Mouse (Mus musculus) hindbrain, embryonic 11.5 days (tissue): ENCODE data around the gene Skap1. TPM values are rescaled to one million over a fixed set of nuclear protein-coding genes. Genes with fewer than 3 reads are reported as not detected.

Source experiments
- ATAC-seq: fragments of 200-750 bp; cut with Nextera tagmentation; 2 replicates; pipeline ENCODE4 v1.8.0; 2017; ENCODE audit warnings: mild to moderate bottlenecking, moderate TSS enrichment, moderate library complexity; ENCODE audit not compliant: low FRiP score
- DNase-seq: peaks from one replicate; pipeline ENCODE4 v3.0.0-alpha.2; 2015; ENCODE audit warnings: low spot score
- H3K27ac ChIP-seq: fragments of 300-500 bp; sonication (generic); 2 replicates; pipeline ENCODE4 v1.5.1; 2014; ENCODE audit warnings: mild to moderate bottlenecking, low read depth, low read length
- H3K27me3 ChIP-seq: fragments of 300-500 bp; sonication (generic); 2 replicates; pipeline ENCODE4 v1.6.1; 2014; ENCODE audit warnings: mild to moderate bottlenecking, low read length, moderate library complexity, mixed read lengths; ENCODE audit not compliant: control insufficient read depth, insufficient read depth
- H3K36me3 ChIP-seq: fragments of 300-500 bp; sonication (generic); 2 replicates; pipeline ENCODE4 v1.6.1; 2014; ENCODE audit warnings: mild to moderate bottlenecking, low read length, moderate library complexity, mixed read lengths; ENCODE audit not compliant: control insufficient read depth, insufficient read depth
- H3K4me1 ChIP-seq: fragments of 300-500 bp; sonication (generic); replicated peaks from 2 replicates; pipeline ENCODE4 v1.6.1; 2014; ENCODE audit warnings: low read length, mixed read lengths; ENCODE audit not compliant: control insufficient read depth, insufficient read depth
- H3K4me2 ChIP-seq: fragments of 300-500 bp; sonication (generic); replicated peaks from 2 replicates; pipeline ENCODE4 v1.6.1; 2014; ENCODE audit warnings: mild to moderate bottlenecking, low read depth, low read length
- H3K4me3 ChIP-seq: fragments of 300-500 bp; sonication (generic); 2 replicates; pipeline ENCODE4 v1.5.1; 2014; ENCODE audit warnings: low read depth, low read length
- H3K9ac ChIP-seq: fragments of 300-500 bp; sonication (generic); 2 replicates; pipeline ENCODE4 v1.6.1; 2014; ENCODE audit warnings: low read depth, low read length
- H3K9me3 ChIP-seq: fragments of 300-500 bp; sonication (generic); 2 replicates; pipeline ENCODE4 v1.6.1; 2016; ENCODE audit warnings: low read length; ENCODE audit not compliant: control insufficient read depth
- WGBS: fragments of 180-500 bp; shearing (Covaris S2); extraction: QIAGEN DNeasy Blood & Tissue Kit; methylation state at CpG from one replicate; pipeline ENCODE4 v1.1.7; 2014; 5-methylcytosine and 5-hydroxymethylcytosine counted together
- polyA plus RNA-seq: library from polyadenylated mRNA; unstranded; fragments of >200 nt; fragmentation: Nextera tagmentation; extraction: Ambion mirVana; gene quantifications from 2 replicates; pipeline ENCODE4 v1.2.1, GENCODE M21; 2014

Gene Skap1
- polyA plus RNA-seq, 1 experiment from 2014 or later, result 0.85 TPM

DNA sequence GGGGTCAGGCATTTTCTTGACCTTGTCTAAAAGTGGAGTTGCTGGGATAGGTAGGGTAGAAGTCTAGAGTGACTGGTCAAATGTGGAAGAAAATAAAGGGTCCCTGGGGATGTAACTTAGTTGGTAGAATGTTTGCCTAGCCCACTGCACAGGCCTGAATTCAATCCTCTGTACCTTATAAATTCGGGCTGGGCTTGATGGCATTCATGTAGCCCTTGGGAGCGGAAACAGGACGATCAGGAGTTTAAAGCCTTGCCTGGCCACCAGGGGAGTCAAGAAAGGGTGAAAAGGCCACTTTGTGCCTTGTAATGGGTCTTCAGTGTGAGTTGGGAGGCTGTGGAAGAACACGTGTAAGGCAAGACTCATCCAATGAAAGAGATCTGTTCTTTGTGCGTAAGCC lies 325.6 kb downstream of the Skap1 start:
- Histone ChIP-seq H3K27ac (no peak overlapping the region), H3K36me3 (no peaks in the 10 kb centered on the region), H3K4me1 (0 out of 2 replicates have a peak, but pooled peaks cover 3% of the 10 kb centered on the region), H3K9me3 (no peaks in the 10 kb centered on the region), H3K27me3 (no peaks in the 10 kb centered on the region), H3K4me3 (peak overlapping the region; percentile 97), H3K4me2 (peak overlapping the region; percentile 81), H3K9ac (peak overlapping the region; percentile 98)
- DNase-seq, result peak; percentile 34
- 8% methylated on average over 5 of the region's 5 CpGs for WGBS
- ATAC-seq, result no peak

DNA sequence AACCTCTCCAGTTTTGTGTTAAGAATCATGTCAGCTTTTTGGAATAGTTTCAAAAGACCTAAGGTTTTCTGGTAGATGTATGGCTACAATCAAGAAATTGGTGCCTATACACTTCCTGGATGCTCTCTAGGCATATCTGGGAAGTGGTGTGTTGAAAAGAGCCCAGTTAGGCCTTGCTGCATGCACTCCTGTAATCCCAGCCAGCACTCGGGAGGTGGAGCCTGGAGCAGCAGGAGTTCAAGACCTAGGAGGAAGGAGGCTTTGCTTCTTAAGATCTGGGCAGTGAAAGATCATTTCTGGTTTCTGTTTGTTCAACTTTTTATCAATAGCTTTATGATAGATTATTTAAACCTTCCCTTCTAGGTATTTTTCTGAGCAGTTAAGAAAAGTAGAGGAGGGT lies 326.3 kb downstream of the Skap1 start:
- H3K4me1 ChIP-seq, result 0 out of 2 replicates have a peak, but pooled peaks cover 3% of the 10 kb centered on the region
- H3K4me3 ChIP-seq, result peak overlapping the region; percentile 97; the same call in 1 of the 2 replicates
- peak overlapping the region; percentile 81; the same call in 1 of the 2 replicates for H3K4me2 ChIP-seq
- H3K36me3 ChIP-seq, result no peaks in the 10 kb centered on the region
- no peak overlapping the region for H3K27ac ChIP-seq
- no peaks in the 10 kb centered on the region for H3K27me3 ChIP-seq
- 0 out of 2 replicates have a peak overlapping the region, but pooled peaks have one; percentile 98 for H3K9ac ChIP-seq
- DNase-seq, result no peak
- no peak for ATAC-seq
- WGBS, result 12% methylated on average over 1 of the region's 1 CpGs
- no peaks in the 10 kb centered on the region for H3K9me3 ChIP-seq

DNA sequence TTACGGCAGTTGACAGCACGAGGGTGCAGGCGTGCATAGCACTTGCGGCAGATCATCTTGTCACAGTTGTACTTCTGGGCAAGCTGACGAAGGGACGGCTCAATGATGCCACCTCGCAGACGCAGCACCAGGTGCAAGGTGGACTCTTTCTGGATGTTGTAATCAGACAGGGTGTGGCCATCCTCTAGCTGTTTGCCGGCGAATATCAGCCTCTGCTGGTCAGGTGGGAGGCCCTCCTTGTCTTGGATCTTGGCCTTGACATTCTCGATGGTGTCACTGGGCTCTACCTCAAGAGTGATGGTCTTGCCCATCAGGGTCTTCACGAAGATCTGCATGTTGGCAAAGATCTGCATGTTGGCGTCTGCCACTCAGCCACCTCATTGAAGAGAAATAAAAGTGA lies 331.1 kb downstream of the Skap1 start:
- H3K4me2 ChIP-seq, result no peak overlapping the region
- 97% methylated on average over 13 of the region's 13 CpGs for WGBS
- no peaks in the 10 kb centered on the region for H3K9me3 ChIP-seq
- ATAC-seq, result no peak
- H3K4me3 ChIP-seq, result no peak overlapping the region
- DNase-seq, result no peak
- H3K27me3 ChIP-seq, result no peaks in the 10 kb centered on the region
- H3K4me1 ChIP-seq, result no peaks in the 10 kb centered on the region
- H3K36me3 ChIP-seq, result no peaks in the 10 kb centered on the region
- H3K9ac ChIP-seq, result no peak overlapping the region
- H3K27ac ChIP-seq, result no peak overlapping the region

DNA sequence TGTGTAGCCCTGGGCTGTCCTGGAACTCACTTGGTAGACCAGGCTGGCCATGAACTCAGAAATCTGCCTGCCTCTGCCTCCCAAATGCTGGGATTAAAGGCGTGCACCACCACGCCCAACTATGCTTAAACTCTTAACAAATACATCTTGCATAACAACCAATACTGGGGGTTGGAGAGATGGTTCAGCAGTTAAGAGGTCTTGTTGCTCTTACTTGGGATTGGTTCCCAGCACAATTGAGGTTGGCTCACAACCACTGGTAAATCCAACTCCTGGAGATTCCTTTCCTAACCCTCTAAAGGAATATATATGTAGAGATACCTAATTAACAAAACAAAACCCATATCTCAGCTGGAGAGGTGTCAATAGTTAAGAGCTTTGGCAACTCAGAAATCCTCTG lies 331.7 kb downstream of the Skap1 start:
- ATAC-seq, result no peak
- H3K4me3 ChIP-seq, result no peak overlapping the region
- H3K4me2 ChIP-seq, result no peak overlapping the region
- H3K9ac ChIP-seq, result no peak overlapping the region
- H3K36me3 ChIP-seq, result no peaks in the 10 kb centered on the region
- no peak for DNase-seq
- WGBS, result 97% methylated on average over 2 of the region's 2 CpGs
- no peaks in the 10 kb centered on the region for H3K27me3 ChIP-seq
- H3K9me3 ChIP-seq, result no peaks in the 10 kb centered on the region
- no peaks in the 10 kb centered on the region for H3K4me1 ChIP-seq
- no peak overlapping the region for H3K27ac ChIP-seq

DNA sequence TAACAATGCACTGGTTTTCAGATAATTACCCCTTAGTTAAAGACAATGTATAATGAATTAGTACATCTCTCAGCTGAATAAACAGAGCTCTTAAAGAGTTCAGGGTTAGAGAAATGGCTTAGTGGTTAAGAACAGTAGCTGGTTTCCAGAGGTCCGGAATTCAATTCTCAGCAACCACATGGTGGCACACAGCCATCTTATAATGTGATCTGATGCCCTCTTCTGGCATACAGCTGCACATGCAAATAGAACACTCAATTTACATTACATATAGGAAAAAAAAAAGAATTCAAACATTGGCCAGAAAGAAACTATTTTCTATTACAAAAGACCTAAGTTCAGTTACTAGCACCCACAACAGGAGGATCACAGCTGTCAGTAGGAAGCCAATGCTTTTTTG lies 332.2 kb downstream of the Skap1 start:
- no peaks in the 10 kb centered on the region for H3K4me1 ChIP-seq
- DNase-seq, result no peak
- H3K4me2 ChIP-seq, result no peak overlapping the region
- no peak overlapping the region for H3K9ac ChIP-seq
- no peak overlapping the region for H3K4me3 ChIP-seq
- no peak for ATAC-seq
- no peaks in the 10 kb centered on the region for H3K9me3 ChIP-seq
- no peaks in the 10 kb centered on the region for H3K36me3 ChIP-seq
- H3K27me3 ChIP-seq, result no peaks in the 10 kb centered on the region
- WGBS, result 76% methylated on average over 1 of the region's 1 CpGs
- H3K27ac ChIP-seq, result no peak overlapping the region

DNA sequence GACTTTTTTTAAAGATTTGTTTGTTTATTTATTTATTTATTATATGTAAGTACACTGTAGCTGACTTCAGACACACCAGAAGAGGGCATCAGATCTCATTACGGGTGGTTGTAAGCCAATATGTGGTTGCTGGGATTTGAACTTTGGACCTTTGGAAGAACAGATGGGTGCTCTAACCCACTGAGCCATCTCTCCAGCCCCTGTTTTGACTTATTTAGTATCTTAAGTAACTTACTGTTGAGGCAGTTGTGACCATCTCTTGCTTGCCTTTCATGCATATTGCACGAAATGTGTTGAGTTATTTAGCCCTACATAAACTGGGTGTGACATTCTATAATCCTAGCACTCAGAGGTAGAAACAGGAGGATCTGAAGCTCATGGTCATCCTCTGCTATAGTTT lies 335.1 kb downstream of the Skap1 start:
- 0 out of 2 replicates have a peak, but pooled peaks cover 2% of the 10 kb centered on the region for H3K36me3 ChIP-seq

DNA sequence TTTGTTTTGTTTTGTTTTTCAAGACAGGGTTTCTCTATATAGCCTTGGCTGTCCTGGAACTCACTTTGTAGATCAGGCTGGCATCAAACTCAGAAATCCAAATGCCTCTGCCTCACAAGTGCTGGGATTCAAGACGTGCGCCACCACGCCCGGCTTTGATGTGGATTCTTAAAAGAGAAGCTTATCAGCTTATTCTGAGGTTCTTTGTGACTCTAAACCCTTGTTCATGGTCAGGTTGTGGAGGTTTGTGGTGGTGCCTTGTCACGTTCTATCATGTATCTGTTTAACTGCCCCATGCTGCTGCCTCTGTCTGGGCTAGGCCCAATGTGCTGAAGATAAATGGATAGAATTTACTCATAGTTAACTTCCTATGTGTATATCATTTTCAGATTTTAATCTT lies 341.2 kb downstream of the Skap1 start:
- no peak for ATAC-seq
- Histone ChIP-seq H3K4me2 (no peak overlapping the region), H3K4me1 (no peaks in the 10 kb centered on the region), H3K27ac (no peak overlapping the region), H3K9ac (no peak overlapping the region), H3K36me3 (peaks cover 16% of the 10 kb centered on the region), H3K9me3 (no peaks in the 10 kb centered on the region), H3K27me3 (no peaks in the 10 kb centered on the region), H3K4me3 (no peak overlapping the region)
- 93% methylated on average over 5 of the region's 5 CpGs for WGBS
- no peak for DNase-seq

More for the DNA sequence above, 335.1 kb downstream of the Skap1 start:
- Histone ChIP-seq H3K4me1 (no peaks in the 10 kb centered on the region), H3K27ac (no peak overlapping the region), H3K4me3 (no peak overlapping the region), H3K4me2 (no peak overlapping the region), H3K27me3 (no peaks in the 10 kb centered on the region), H3K9me3 (no peaks in the 10 kb centered on the region), H3K9ac (no peak overlapping the region)
- 92% methylated on average over 2 of the region's 2 CpGs for WGBS
- DNase-seq (no peak), ATAC-seq (no peak)

DNA sequence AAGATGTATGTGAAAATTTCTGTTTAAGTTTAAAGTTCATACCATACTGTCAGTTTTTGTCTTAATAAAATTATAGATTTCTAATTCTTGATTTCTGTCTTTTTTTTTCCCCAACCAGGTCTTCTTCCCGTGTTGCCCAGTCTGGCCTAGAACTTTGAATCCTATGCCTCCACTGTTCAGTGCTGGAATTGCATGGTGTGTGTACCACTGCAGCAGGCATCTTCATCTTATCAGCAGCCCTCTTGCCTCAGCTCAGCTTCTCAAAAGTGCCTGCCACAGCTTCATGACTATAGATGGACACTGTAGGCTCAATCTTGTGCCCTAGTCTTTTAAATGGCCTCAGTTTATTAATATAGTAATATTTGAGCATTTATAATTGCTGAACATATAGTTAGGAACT lies 343.7 kb downstream of the Skap1 start:
- Histone ChIP-seq H3K9ac (no peak overlapping the region), H3K9me3 (no peaks in the 10 kb centered on the region), H3K27me3 (no peaks in the 10 kb centered on the region), H3K4me1 (no peaks in the 10 kb centered on the region), H3K4me3 (no peak overlapping the region), H3K4me2 (no peak overlapping the region), H3K36me3 (peaks cover 18% of the 10 kb centered on the region), H3K27ac (no peak overlapping the region)
- DNase-seq (no peak), ATAC-seq (no peak)
- 70% methylated on average over 1 of the region's 1 CpGs for whole genome bisulfite sequencing
